Mouse (Mus musculus) c-Kit-positive CD71-negative TER-119-negative erythroid progenitor cells, embryonic 14.5 days (primary cell): ENCODE data around the gene Arhgap25.
"Not testable (repeated sequence)": the region's sequence is repeated elsewhere in the genome, so short reads cannot be mapped to it uniquely, and the experiment has no call there.

Experiments
- DNase-seq: peaks from one replicate; pipeline ENCODE4 v3.0.0-alpha.2; 2013; ENCODE audit warnings: low read depth

The Arhgap25 gene

GRCm38 (mm10) chr6:87535651-87536050, 2.6 kb upstream of the Arhgap25 start:
- no peak for DNase-seq

- no peak for DNase-seq
These were observed 2.0 kb upstream of the Arhgap25 start for GRCm38 (mm10) chr6:87534855-87535575.

GRCm38 (mm10) chr6:87531456-87532015, 1.5 kb downstream of the Arhgap25 start:
- DNase-seq, result no peak

- no peak for DNase-seq
These were observed 2.7 kb downstream of the Arhgap25 start for GRCm38 (mm10) chr6:87530386-87530785.

GRCm38 (mm10) chr6:87527846-87528557, 5.1 kb downstream of the Arhgap25 start:
- DNase-seq, result no peak

- DNase-seq, result no peak
These were observed 5.7 kb downstream of the Arhgap25 start for GRCm38 (mm10) chr6:87527366-87527765.

- no peak for DNase-seq
These were observed 7.9 kb downstream of the Arhgap25 start for GRCm38 (mm10) chr6:87525126-87525525.

- DNase-seq, result no peak
These were observed 8.8 kb downstream of the Arhgap25 start for GRCm38 (mm10) chr6:87524281-87524680.

GRCm38 (mm10) chr6:87523736-87524135, 9.3 kb downstream of the Arhgap25 start:
- DNase-seq, result no peak

- DNase-seq, result no peak
These were observed 10.0 kb downstream of the Arhgap25 start for GRCm38 (mm10) chr6:87523085-87523484.

- no peak for DNase-seq
These were observed 10.8 kb downstream of the Arhgap25 start for GRCm38 (mm10) chr6:87522236-87522635.

- DNase-seq, result not testable (repeated sequence)
These were observed 11.4 kb downstream of the Arhgap25 start for GRCm38 (mm10) chr6:87521705-87522104.

- no peak for DNase-seq
These were observed 12.5 kb downstream of the Arhgap25 start for GRCm38 (mm10) chr6:87520572-87520971.

- no peak for DNase-seq
These were observed 13.2 kb downstream of the Arhgap25 start for GRCm38 (mm10) chr6:87519809-87520208.

- no peak for DNase-seq
These were observed 14.4 kb downstream of the Arhgap25 start for GRCm38 (mm10) chr6:87518622-87519021.

GRCm38 (mm10) chr6:87517753-87518409, 15.2 kb downstream of the Arhgap25 start:
- no peak for DNase-seq

GRCm38 (mm10) chr6:87514321-87514720, 18.7 kb downstream of the Arhgap25 start:
- no peak for DNase-seq

- DNase-seq, result no peak
These were observed 19.9 kb downstream of the Arhgap25 start for GRCm38 (mm10) chr6:87513046-87513767.

GRCm38 (mm10) chr6:87510999-87511398, 22.1 kb downstream of the Arhgap25 start:
- no peak for DNase-seq

GRCm38 (mm10) chr6:87509806-87510205, 23.3 kb downstream of the Arhgap25 start:
- DNase-seq, result no peak

GRCm38 (mm10) chr6:87504875-87505274, 28.2 kb downstream of the Arhgap25 start:
- no peak for DNase-seq

- no peak for DNase-seq
These were observed 29.1 kb downstream of the Arhgap25 start for GRCm38 (mm10) chr6:87503976-87504375.
